Mouse (Mus musculus): Measurements from ENCODE around the gene H3f3b. TPM values are rescaled to one million over a fixed set of nuclear protein-coding genes. Genes with fewer than 3 reads are reported as not detected.

Gene H3f3b
- total RNA-seq, 2 experiments from 2014 or later = 281 to 291 TPM

DNA sequence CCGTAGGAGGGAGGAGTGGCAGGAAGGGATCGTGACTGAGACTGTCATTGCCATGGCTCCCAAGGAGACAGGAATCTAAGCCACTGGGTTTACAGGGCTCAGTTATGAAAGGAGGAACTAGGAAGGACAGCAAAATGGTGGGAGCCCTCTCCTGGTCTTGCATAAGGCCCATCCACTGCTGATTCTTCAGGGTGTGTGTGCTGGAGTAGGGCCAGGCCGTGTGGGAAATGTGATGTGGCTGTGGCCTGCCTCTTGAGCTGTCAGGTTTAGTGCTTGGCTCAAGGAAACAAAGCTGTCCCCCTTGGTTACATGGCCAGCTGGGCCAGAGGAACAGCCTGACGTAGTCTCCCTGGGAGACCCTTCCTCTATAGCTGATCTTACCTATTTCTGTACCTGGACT is 22.4 kb upstream of the H3f3b start:
- DNase-seq (ENCODE audit: extremely low spot score in 1 of 2, low spot score in 1 of 2) = no peak

DNA sequence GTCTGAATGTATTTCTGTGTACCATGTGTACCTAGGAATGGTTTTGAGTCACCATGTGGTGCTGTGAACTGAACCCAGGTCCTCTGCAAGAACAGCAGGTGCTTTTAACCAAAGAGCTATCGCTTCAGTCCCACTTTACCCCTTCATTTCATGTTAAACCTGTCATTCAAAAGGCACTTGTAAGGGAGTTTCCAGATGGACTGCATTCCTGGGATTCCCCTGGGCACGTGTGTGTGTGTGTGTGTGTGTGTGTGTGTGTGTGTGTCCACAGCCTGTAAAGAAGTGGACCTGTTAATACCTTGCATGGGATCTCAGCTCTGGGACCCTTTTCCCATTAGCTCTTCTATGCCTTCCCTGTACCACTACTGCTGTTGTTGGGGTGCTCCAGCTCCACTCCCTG is 21.8 kb upstream of the H3f3b start:
- no peak for DNase-seq (ENCODE audit: extremely low spot score in 1 of 2, low spot score in 1 of 2)

DNA sequence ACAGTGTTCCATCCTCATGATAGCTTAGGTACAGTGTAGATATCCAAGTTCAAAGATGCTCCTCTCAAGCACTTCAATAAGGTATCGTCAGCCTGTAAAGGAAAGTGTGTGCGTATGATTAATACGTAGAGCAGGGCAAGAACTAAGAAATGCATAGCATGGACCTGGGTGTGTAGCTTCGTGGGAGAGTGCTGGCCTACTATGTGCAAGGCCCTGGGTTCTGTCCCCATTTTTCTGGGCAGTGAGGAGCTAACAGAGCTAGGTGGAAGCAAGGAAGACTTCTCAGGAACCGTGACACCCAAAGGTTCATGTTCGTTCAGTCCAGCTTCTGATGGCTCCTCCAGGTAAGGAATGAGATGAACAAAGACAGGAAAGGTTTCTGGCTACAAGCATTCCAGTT is 17.4 kb upstream of the H3f3b start:
- DNase-seq (ENCODE audit: extremely low spot score in 1 of 2, low spot score in 1 of 2) = no peak

DNA sequence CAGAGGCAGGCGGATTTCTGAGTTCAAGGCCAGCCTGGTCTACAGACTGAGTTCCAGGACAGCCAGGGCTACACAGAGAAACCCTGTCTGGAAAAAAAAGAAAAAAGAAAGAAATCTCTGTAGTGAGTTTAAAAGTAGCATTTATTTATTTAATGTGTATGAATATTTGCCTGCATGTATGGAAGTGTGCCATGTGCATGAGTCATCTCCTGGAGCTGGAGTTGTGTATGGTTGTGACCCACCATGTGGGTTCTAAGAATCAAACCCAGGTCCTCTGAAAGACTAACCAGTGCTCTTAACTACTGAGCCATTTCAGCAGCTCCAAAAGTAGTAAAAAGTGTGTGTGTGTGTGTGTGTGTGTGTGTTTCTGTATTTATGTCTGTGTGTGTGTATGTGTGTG is 15.5 kb upstream of the H3f3b start:
- no peak for DNase-seq (ENCODE audit: extremely low spot score in 1 of 2, low spot score in 1 of 2)

DNA sequence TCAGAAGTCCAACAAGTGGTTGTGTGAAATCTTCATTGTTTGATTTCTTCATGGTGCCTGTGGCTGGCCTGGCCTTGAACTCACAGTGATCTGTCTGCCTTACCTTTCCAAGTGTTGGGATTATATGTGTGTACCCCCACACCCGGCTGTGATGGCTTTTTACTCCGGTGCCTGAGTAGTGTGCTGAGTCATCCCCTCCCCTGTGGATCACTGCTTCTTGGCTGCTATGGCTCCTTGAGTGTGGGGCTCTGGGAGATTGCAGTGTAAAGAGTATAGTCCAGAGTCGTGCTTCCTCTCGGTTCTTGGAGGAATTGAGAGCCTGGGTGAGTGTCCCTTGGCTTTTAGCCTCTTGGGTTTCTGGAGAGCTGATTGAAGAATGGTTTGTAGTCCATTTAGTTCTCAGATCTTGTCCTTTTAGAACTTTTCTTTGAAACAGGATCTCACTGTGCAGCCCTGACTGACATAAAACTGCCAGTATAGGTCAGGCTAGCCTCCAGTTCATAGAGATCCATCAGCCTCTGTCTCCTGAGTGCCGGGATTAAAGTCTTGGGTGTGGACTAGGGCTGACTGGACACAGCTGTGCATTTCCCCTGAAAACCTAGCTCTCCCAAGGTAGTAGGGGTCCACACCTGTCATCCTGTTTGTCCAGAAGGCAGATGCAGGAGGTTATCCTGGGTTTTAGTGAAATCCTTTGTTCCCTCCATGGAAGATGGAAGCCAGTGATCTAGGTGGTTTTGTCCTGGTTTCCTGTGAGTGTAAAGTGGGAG is 14.8 kb upstream of the H3f3b start:
- DNase-seq (ENCODE audit: extremely low spot score in 1 of 2, low spot score in 1 of 2) = no peak

DNA sequence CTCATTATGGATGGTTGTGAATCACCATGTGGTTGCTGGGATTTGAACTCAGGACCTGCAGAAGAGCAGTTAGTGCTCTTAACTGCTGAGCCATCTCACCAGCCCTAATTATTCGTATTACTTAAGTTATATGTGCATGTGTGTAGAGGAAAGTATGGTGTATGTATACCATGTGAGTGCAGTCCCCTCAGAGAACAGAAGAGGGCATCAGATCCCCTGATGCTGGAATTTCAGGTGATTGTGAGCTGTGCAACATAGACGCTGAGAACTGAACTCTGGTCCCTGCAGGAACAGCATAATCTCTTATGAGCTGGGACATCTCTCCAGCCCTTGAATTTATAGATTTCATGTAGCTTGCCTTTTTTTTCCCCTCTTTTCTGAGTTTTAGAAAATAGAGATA is 14.1 kb upstream of the H3f3b start:
- DNase-seq (ENCODE audit: extremely low spot score in 1 of 2, low spot score in 1 of 2) = no peak

DNA sequence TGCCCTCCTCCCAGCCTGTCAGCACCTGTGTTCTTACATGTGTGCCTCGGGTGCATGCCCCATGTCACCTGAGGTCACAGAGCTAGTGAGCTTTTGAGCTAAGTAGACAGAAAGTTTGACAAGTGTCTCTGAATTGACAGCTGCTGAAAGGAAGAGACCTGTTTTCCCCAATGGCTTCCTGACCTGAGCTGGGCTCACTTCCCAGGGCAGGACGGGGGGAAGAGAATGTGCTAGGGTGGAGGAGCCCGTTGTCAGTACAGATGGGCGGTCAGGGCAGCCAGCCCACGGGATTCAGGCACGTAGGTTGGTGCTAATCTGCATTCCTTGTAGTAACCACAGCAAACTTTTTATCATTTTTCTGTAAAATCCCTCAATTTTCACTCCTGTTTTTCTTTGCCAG is 12.8 kb upstream of the H3f3b start:
- no peak for DNase-seq (ENCODE audit: extremely low spot score in 1 of 2, low spot score in 1 of 2)

DNA sequence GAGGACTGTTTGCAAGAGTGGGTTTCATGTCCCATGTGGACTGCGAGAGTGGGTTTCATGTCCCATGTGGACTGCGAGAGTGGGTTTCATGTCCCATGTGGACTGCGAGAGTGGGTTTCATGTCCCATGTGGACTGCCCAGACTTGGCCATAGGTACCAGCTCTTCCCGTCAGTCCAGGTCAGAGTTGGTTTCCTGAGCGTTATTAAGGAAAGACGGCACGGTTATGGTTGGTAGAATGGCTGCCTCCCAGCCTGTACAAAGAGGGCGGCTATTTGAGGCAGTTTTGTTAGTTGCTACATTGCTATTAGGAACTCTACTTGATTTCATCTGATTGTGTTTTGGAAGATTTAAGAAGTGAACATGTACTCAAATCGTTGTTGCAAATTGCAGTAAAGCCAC is 10.1 kb upstream of the H3f3b start:
- DNase-seq (ENCODE audit: extremely low spot score in 1 of 2, low spot score in 1 of 2) = no peak

DNA sequence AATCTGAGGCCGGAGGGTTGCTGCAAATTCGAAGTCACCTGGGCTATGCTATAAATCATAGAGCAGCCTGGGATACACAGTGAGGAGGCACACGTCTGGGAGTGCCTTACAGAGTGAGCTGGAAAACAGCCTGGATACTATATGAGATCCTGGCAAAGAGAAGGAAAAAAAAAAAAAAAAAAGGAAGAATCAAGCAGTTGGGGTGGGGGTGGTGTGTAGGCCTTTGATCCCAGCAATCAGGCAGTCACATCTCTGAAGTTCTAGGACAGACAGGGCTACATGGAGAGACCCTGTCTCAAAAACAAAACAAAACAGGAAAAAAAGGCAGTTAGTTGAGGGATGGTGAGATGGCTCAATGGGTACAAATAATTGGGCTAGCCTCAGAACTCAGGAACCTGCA is 8.9 kb upstream of the H3f3b start:
- no peak for DNase-seq (ENCODE audit: extremely low spot score in 1 of 2, low spot score in 1 of 2)

DNA sequence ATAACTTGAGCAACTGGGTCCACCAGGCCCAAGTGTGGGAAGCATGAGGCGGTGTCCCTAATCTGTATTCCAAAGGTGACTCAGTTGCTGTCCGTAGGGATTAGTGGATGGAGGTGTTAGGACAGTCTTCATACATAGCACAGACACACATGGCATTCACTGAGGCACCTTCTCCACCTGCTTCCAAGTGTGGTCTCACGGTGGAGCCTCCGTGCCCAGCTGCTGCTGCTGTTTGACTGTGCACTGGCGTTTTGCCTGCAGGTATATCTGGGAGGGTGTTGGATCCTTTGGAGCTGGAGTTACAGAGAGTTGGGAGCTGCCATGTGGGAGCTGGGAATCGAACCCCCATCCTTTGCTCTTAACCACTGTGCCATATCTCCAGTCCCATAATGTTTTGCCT is 6.8 kb upstream of the H3f3b start:
- DNase-seq (ENCODE audit: extremely low spot score in 1 of 2, low spot score in 1 of 2) = no peak

DNA sequence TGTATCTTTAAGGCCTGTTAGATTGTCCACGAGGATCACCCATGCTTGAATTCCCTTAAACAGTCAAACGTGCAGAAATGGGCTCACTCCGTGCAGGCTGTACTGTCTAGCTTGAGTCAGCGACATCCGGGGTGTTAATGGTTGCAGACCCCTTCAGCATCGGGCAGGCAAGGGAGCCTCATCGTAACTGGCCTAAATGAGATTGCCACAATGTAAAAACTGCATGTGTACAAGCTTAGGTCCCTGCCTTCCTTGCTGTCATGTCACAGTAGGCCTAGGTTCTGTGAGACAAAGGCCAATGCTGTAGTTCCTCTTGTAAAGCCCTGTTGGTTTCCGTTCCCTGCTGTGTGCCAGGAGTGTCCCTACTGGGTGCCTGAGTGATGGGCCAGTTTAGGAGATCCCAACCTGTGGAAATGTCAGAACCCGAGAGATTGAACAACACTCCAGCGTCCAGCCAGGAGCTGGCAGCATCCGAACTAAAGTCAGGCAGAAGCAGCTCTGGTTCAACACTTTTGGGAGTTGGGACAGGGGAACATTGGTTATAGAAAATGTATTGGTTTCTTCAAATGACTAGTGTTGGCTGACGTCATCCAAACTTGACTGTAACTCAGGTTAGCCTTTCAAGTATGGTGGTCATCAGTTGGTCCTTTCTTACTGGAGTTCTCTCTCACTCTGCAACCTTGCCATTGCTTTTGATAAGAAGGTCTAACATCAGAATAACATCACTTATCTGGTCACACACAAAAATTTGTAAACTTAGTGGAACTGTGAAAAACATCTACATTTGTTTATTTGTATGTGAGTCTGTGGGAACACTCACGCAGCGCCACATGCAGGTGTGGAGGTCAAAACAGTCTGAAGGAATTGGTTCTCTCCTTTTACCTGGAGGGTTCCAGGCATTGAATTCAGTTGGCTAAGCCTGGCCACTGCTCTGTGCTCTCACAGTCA is 3.4 kb upstream of the H3f3b start:
- no peak for DNase-seq (ENCODE audit: extremely low spot score in 1 of 2, low spot score in 1 of 2)

DNA sequence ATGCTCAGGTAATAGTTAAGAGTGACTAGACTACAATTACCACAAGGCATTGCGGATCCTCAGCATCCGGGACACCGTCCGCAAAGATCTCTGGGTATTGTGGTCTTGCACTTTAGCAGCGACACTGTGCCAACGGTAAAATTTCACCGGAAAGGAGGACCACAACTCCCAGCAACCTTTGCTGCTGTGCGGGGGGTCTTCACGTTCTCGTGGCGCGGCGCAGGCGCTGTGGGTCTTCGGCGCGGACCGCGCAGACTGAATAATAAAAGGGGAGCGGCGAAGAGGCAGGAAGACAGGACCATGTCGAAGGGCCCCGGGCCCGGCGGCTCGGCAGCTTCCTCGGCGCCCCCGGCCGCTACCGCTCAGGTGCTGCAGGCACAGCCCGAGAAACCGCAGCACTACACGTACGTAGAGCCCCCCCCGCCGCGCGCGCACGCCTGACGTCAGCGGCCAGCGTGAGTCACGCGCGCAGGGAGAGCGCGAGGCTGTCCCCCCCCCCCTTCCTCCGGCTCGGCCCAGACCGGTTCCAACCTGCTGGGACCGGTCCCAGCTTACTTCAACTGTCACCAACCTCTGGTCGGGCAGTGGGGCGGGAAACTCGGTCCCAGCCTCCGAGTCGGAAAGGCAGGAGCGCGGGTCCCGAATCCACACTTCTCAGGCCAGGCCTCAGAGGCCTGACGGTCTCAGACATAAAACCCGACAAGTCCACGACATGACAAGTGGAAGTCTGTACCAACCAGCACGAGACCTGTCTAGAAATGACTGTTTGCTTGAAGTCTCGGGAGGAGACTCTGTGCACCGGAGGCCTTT is 2.5 kb upstream of the H3f3b start, which contains the start of gene Unk:
Gene Unk (plus strand): TSS at position 235 of the 810 bp plus-strand sequence.
- peak; percentile 90 to 92 for DNase-seq (ENCODE audit: extremely low spot score in 1 of 2, low spot score in 1 of 2)

DNA sequence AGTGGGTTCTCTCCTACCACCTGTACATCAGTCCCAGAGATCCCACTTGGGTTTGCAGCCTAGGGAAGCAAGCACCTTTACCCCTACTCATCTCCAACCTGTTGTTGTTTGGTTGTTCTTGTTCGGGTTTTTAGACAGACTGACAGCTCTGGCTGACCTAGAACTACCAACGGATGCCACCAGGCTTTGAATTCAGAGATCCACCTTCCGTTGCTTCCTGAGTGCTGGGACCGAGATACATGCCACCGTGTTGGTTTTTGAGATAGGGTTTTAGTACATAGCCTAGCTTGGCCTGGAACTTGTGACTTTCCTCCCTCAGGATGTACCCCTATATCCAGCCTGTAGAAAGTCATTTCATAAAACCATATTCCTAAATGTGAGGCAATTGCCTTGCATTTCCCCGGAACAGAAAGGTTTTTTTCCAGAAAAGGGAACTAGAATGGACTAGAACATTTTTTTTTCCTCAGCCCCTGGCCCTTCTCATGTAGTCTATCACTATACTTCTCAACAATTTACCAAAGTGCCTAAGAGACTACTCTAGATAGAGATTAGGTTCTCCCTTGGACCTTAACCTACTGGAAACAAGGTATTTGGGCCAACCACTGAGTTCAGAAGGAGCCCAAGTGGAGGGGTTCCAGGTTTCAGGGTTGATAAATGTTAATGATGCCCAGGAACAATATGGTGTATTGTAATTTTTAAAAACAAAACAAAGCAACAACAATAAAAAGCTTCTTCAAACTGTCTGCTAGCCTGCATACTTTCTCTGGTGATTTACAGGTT is 1.5 kb upstream of the H3f3b start:
- DNase-seq (ENCODE audit: extremely low spot score in 1 of 2, low spot score in 1 of 2) = no peak

DNA sequence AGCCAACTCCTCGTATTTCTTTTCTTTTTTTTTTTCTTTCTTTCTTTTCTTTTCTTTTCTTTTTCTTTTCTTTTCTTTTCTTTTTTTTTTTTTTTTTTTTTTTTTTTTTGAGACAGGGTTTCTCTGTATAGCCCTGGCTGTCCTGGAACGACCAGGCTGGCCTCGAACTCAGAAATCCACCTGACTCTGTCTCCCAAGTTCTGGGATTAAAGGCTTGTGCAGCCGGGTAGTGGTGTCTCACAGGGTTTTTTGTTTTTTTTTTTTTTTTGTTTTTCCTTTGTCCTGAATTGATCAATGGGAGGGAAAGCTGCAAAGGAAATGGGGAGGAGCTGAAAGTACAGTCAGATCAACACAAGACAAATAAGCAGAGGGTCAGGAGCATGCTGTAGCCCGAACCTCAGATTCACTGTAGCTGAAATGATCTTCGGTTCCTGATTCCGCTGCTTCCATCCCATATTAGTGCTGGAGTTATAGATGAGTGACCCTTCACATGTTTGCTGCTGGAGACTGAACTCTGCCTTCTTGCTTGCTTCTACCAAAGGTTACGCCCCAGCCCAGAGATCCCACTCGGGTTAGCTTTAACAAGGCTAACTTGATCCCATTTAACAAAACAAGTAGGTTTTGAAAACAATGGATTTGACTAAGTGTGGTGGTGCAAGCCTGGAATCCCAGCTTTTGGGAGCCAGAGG is 559 bp upstream of the H3f3b start:
- no peak for DNase-seq (ENCODE audit: extremely low spot score in 1 of 2, low spot score in 1 of 2)

DNA sequence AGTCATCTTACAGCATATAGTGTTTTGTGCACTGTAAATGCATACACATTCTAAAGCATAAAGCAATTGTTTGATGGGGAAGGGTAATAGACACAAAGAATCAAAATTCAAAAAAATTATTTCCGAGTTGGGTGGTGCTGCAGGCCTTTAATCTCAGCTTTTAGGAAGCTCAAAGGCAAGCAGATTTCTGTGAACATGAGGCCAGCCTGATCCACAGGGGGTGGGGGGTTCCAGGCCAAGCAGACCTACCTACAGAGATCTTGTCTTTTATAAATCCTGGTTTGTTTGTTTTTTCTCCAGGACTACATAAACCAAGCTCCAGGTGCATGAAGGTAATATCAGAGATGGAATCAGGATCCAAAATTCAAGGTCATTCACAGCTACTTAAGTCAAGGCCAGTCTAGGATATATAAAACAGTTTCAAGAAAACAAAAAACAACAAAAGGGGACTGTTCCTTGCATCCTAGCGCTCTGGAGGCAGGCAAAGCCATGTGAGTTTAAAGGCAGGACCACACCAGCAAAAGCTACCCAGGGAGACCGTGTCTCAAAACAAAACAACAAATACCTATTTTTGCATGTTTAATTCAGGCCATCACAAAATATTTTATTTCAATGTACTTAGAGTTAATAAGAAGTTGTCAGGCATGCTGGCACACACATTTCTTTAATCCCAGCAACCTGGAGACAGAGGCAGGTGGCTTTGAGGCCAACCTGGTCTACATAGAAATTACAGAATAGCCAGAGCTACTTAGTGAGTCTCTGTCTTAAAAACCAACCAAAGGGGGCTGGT is 2.5 kb downstream of the H3f3b start:
- no peak for DNase-seq (ENCODE audit: extremely low spot score in 1 of 2, low spot score in 1 of 2)

DNA sequence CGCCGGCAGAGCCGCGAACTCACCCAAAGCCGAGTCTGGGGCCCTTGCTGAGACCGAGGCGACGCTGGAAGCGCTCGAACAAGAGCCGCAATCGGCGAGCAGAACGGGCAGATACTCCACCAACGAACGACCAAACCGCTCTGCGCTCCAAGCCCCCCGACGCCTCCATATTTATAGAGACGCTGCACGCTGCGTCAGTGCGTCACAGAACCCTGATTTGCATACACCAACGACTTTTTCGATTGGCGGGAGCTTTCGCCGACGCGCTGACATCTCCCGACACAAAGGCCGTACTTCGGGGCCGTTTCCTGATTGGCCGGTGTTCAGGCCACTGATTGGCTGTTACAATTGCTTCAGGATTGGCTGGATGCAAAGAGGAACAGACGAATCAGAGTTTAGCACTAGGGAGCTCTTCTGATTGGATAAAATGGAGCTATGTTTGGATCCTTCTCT is 3.4 kb downstream of the H3f3b start:
- peak in 1 of 2 experiments; percentile 81 for DNase-seq (ENCODE audit: extremely low spot score in 1 of 2, low spot score in 1 of 2)

DNA sequence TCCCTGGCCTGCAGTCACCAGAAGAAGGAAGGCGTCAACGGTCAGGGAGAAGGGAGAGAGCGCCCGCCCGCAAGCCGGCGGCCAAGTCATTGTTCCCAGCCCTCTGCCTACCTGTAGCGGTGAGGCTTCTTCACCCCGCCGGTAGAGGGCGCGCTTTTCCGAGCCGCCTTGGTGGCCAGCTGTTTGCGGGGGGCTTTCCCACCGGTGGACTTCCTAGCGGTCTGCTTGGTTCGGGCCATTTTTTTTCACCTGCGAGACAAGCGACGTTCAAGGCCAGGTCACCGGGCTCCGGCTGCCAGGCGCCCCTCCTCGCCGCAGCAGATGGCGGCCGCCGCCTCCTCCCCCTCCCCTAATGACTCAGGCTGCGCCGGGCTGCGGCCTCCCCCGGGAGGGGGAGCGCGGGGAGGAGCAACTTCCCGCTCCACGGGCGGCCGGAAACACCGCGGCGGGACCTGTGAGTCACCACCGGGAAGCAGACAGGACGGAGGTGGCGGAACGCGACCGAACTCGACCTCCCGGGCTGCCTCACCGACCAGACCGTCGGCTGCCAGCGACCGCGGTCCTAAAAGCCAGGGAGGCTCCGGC is 3.9 kb downstream of the H3f3b start:
- DNase-seq (ENCODE audit: extremely low spot score in 1 of 2, low spot score in 1 of 2) = peak; percentile 73 to 80
